Mouse (Mus musculus) midbrain, embryonic 14.5 days (tissue): ENCODE results near the gene Snn. TPM values are rescaled to one million over a fixed set of nuclear protein-coding genes. Genes with fewer than 3 reads are reported as not detected.

ENCODE experiments used
- ATAC-seq: fragments of 200-750 bp; cut with Nextera tagmentation; 2 replicates; pipeline ENCODE4 v1.8.0; 2017; ENCODE audit warnings: moderate number of reproducible peaks, moderate library complexity; ENCODE audit not compliant: low FRiP score, low TSS enrichment
- DNase-seq: peaks from one replicate; pipeline ENCODE4 v3.0.0-alpha.2; 2015
- H3K27ac ChIP-seq: fragments of 300-500 bp; sonication (generic); replicated peaks from 2 replicates; pipeline ENCODE4 v1.5.1; 2014; ENCODE audit warnings: mild to moderate bottlenecking, low read depth, low read length, moderate library complexity
- H3K27me3 ChIP-seq: fragments of 300-500 bp; sonication (generic); 2 replicates; pipeline ENCODE4 v1.6.1; 2014; ENCODE audit warnings: low read length, control low read depth, mixed read lengths; ENCODE audit not compliant: control insufficient read depth, insufficient read depth
- H3K36me3 ChIP-seq: fragments of 300-500 bp; sonication (generic); 2 replicates; pipeline ENCODE4 v1.6.1; 2014; ENCODE audit warnings: low read length, control low read depth; ENCODE audit not compliant: control insufficient read depth, insufficient read depth
- H3K4me1 ChIP-seq: fragments of 300-500 bp; sonication (generic); 2 replicates; pipeline ENCODE4 v1.6.1; 2014; ENCODE audit warnings: mild to moderate bottlenecking, antibody characterized with exemption, low read length, control low read depth; ENCODE audit not compliant: control insufficient read depth, insufficient read depth
- H3K4me2 ChIP-seq: fragments of 300-500 bp; sonication (generic); 2 replicates; pipeline ENCODE4 v1.6.1; 2014; ENCODE audit warnings: mild to moderate bottlenecking, low read length, moderate library complexity
- H3K4me3 ChIP-seq: fragments of 300-500 bp; sonication (generic); replicated peaks from 2 replicates; pipeline ENCODE4 v1.5.1; 2014; ENCODE audit warnings: low read depth, low read length
- H3K9ac ChIP-seq: fragments of 300-500 bp; sonication (generic); replicated peaks from 2 replicates; pipeline ENCODE4 v1.6.1; 2014; ENCODE audit warnings: mild to moderate bottlenecking, low read length, moderate library complexity
- H3K9me3 ChIP-seq: fragments of 300-500 bp; sonication (generic); 2 replicates; pipeline ENCODE4 v1.6.1; 2016; ENCODE audit warnings: low read length, control low read depth, mixed read lengths; ENCODE audit not compliant: control insufficient read depth
- WGBS: fragments of 180-500 bp; shearing (Covaris S2); extraction: QIAGEN DNeasy Blood & Tissue Kit; methylation state at CpG from one replicate; pipeline ENCODE4 v1.1.7; 2014; 5-methylcytosine and 5-hydroxymethylcytosine counted together
- polyA plus RNA-seq: library from polyadenylated mRNA; unstranded; fragments of >200 nt; fragmentation: Nextera tagmentation; extraction: Ambion mirVana; gene quantifications from 2 replicates; pipeline ENCODE4 v1.2.1, GENCODE M21; 2014

The Snn gene
- polyA plus RNA-seq, 1 experiment from 2014 or later: 169 TPM

- DNase-seq (no peak), ATAC-seq (no peak)
- no peak overlapping the region for H3K4me3 ChIP-seq
- no peak overlapping the region for H3K4me2 ChIP-seq
- H3K27me3 ChIP-seq: no peaks in the 10 kb centered on the region
- no peak overlapping the region for H3K9ac ChIP-seq
- H3K36me3 ChIP-seq: peaks cover 67% of the 10 kb centered on the region
- no peaks in the 10 kb centered on the region for H3K9me3 ChIP-seq
- no peak overlapping the region for H3K27ac ChIP-seq
- H3K4me1 ChIP-seq: no peaks in the 10 kb centered on the region
- 93% methylated on average over 8 of the region's 8 CpGs for WGBS
Measured at GRCm38 (mm10) chr16:11084181-11084580, 23.4 kb downstream of the Snn start.

- no peak overlapping the region for H3K9ac ChIP-seq
- ATAC-seq (no peak), DNase-seq (no peak)
- H3K27ac ChIP-seq: no peak overlapping the region
- WGBS: 95% methylated on average over 3 of the region's 3 CpGs
- H3K36me3 ChIP-seq: peaks cover 70% of the 10 kb centered on the region
- H3K27me3 ChIP-seq: no peaks in the 10 kb centered on the region
- no peaks in the 10 kb centered on the region for H3K4me1 ChIP-seq
- H3K4me3 ChIP-seq: no peak overlapping the region
- H3K9me3 ChIP-seq: no peaks in the 10 kb centered on the region
- H3K4me2 ChIP-seq: no peak overlapping the region
Measured at GRCm38 (mm10) chr16:11086299-11086698, 25.6 kb downstream of the Snn start.

- Histone ChIP-seq H3K36me3 (peaks cover 77% of the 10 kb centered on the region), H3K4me3 (no peak overlapping the region), H3K27me3 (no peaks in the 10 kb centered on the region), H3K9ac (no peak overlapping the region), H3K4me2 (no peak overlapping the region), H3K27ac (no peak overlapping the region), H3K9me3 (no peaks in the 10 kb centered on the region), H3K4me1 (no peaks in the 10 kb centered on the region)
- DNase-seq (peak; percentile 46), ATAC-seq (no peak)
- 64% methylated on average over 5 of the region's 5 CpGs for WGBS
Measured at GRCm38 (mm10) chr16:11086856-11087588, 26.3 kb downstream of the Snn start.

GRCm38 (mm10) chr16:11090836-11091570, 30.3 kb downstream of the Snn start:
- ATAC-seq (no peak), DNase-seq (no peak)
- no peak overlapping the region for H3K9ac ChIP-seq
- no peak overlapping the region for H3K4me3 ChIP-seq
- no peak overlapping the region for H3K27ac ChIP-seq
- H3K9me3 ChIP-seq: no peaks in the 10 kb centered on the region
- no peak overlapping the region for H3K4me2 ChIP-seq
- H3K27me3 ChIP-seq: no peaks in the 10 kb centered on the region
- WGBS: 85% methylated on average over 10 of the region's 10 CpGs
- no peaks in the 10 kb centered on the region for H3K4me1 ChIP-seq
- peaks cover 51% of the 10 kb centered on the region for H3K36me3 ChIP-seq

GRCm38 (mm10) chr16:11092061-11092460, 31.3 kb downstream of the Snn start:
- Histone ChIP-seq H3K4me3 (no peak overlapping the region), H3K4me1 (no peaks in the 10 kb centered on the region), H3K9ac (no peak overlapping the region), H3K27ac (no peak overlapping the region), H3K36me3 (peaks cover 41% of the 10 kb centered on the region), H3K9me3 (no peaks in the 10 kb centered on the region), H3K27me3 (no peaks in the 10 kb centered on the region), H3K4me2 (no peak overlapping the region)
- DNase-seq (no peak), ATAC-seq (no peak)
- WGBS: 66% methylated on average over 4 of the region's 4 CpGs

- peaks cover 36% of the 10 kb centered on the region for H3K36me3 ChIP-seq
- H3K4me1 ChIP-seq: no peaks in the 10 kb centered on the region
- WGBS: 91% methylated on average over 3 of the region's 3 CpGs
- H3K4me3 ChIP-seq: no peak overlapping the region
- no peaks in the 10 kb centered on the region for H3K9me3 ChIP-seq
- H3K4me2 ChIP-seq: no peak overlapping the region
- no peaks in the 10 kb centered on the region for H3K27me3 ChIP-seq
- DNase-seq: no peak
- ATAC-seq: no peak
- H3K9ac ChIP-seq: no peak overlapping the region
- no peak overlapping the region for H3K27ac ChIP-seq
Measured at GRCm38 (mm10) chr16:11092523-11092922, 31.8 kb downstream of the Snn start.

- Histone ChIP-seq H3K27me3 (no peaks in the 10 kb centered on the region), H3K9me3 (no peaks in the 10 kb centered on the region), H3K36me3 (peaks cover 36% of the 10 kb centered on the region), H3K27ac (no peak overlapping the region), H3K4me3 (no peak overlapping the region), H3K4me2 (no peak overlapping the region), H3K9ac (no peak overlapping the region), H3K4me1 (no peaks in the 10 kb centered on the region)
- ATAC-seq (no peak), DNase-seq (no peak)
- whole genome bisulfite sequencing: 95% methylated on average over 13 of the region's 13 CpGs
Measured at GRCm38 (mm10) chr16:11093717-11094386, 33.1 kb downstream of the Snn start.

- no peak overlapping the region for H3K4me2 ChIP-seq
- WGBS: 96% methylated on average over 3 of the region's 3 CpGs
- DNase-seq (no peak), ATAC-seq (no peak)
- peaks cover 10% of the 10 kb centered on the region for H3K36me3 ChIP-seq
- H3K27me3 ChIP-seq: no peaks in the 10 kb centered on the region
- H3K4me1 ChIP-seq: no peaks in the 10 kb centered on the region
- H3K9ac ChIP-seq: no peak overlapping the region
- H3K4me3 ChIP-seq: no peak overlapping the region
- H3K9me3 ChIP-seq: no peaks in the 10 kb centered on the region
- H3K27ac ChIP-seq: no peak overlapping the region
Measured at GRCm38 (mm10) chr16:11097301-11097700, 36.6 kb downstream of the Snn start.
